Mouse (Mus musculus) CD4-positive, CD25-positive, alpha-beta regulatory T cell (primary cell): ENCODE measurements around the gene Tex16. TPM values are rescaled to one million over a fixed set of nuclear protein-coding genes. Genes with fewer than 3 reads are reported as not detected.

Experiments used
- polyA plus RNA-seq: library from polyadenylated mRNA; unstranded; fragments of 100-300 nt; shearing (Covaris generic); gene quantifications from one replicate; pipeline ENCODE4 v1.2.1, GENCODE M21; 2017

Gene Tex16
- polyA plus RNA-seq, result not detected

DNA sequence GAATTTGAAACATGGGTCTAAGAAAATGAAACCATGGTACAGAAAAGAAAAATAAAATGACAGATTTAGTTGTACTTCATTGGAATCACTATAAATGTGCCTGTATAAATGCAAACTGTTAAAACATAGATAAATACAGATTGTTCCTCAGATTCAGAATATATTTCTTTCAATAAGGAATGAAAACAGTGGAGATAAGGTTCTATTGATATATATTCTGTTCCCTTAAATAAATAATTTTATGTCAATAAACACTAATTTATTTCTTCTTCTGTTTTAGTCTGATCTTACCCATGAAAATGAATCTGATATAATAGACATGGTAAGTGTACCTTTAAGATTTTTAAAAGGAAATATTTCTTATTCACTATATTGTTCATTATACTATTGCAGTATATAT lies at the start of gene Tex16:
Tex16 (plus strand) TSS at position 301 of the 400 bp plus-strand sequence.

Other genes with a start within 250 kb of the Tex16 start
- not detected for gene Gm45194, start 119.6 kb upstream of the Tex16 start, polyA plus RNA-seq
- gene 4933403O08Rik, start 228.0 kb downstream of the Tex16 start, polyA plus RNA-seq, result not detected